Mouse (Mus musculus): ENCODE data around the gene Gm21973. TPM values are rescaled to one million over a fixed set of nuclear protein-coding genes. Genes with fewer than 3 reads are reported as not detected.

The Gm21973 gene
- polyA plus RNA-seq, 1 experiment: not detected

DNA sequence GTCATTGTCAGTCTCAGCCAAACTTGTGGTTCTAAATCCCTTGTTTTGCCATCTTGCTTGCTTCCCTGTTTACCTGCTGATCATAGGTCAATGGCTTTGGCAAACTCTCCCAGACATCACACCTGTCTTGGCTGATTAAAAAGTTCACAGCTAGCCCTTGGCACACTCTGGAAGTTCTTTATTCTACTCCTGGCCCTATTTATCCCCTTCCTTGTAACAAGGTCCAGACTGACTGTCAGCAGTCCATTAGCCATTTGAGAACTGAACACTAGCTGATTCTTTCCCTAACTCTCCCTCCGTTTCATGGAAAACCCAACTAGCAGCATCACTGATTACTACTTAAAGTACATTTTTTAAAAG is 96.6 kb downstream of the Gm21973 start:
- no peak overlapping the region for H3K4me3 ChIP-seq (ENCODE audit: low read depth, low read length)
- WGBS: 36% methylated on average over 1 of the region's 1 CpGs
- no peaks in the 10 kb centered on the region for H3K27me3 ChIP-seq (ENCODE audit: control insufficient read depth, insufficient read depth, low read length)
- no peaks in the 10 kb centered on the region for H3K36me3 ChIP-seq (ENCODE audit: control insufficient read depth, insufficient read depth, low read length)
- H3K4me1 ChIP-seq (ENCODE audit: control insufficient read depth, insufficient read depth, insufficient read length, low read length): no peaks in the 10 kb centered on the region; the same call in 1 of the 2 replicates
- H3K27ac ChIP-seq (ENCODE audit: insufficient read depth, low read depth, low read length): no peak overlapping the region
- no peak for TF ChIP-seq CTCF (IDR thresholded peaks at IDR 0.05; ENCODE audit: extremely low read depth, insufficient read length, insufficient replicate concordance, low read depth, low read length)
- TF ChIP-seq POLR2A (IDR thresholded peaks at IDR 0.05; ENCODE audit: low read depth, low read length): no peak

Other genes starting within 250 kb of the Gm21973 start
- gene Prlr, start 148.1 kb upstream of the Gm21973 start, polyA plus RNA-seq (2012; rRNA removed): 14.1 and 44.0 TPM in 2 replicates
- 0.06 and 0.08 TPM in 2 replicates for gene Agxt2, start 33.2 kb downstream of the Gm21973 start, polyA plus RNA-seq (2012; rRNA removed)
- 0.30 and 0.77 TPM in 2 replicates for gene Dnajc21, start 145.1 kb downstream of the Gm21973 start, polyA plus RNA-seq (2012; rRNA removed)
- gene Brix1, start 160.6 kb downstream of the Gm21973 start, polyA plus RNA-seq (2012; rRNA removed): 0.05 and 0.18 TPM in 2 replicates
- 1.5 and 2.7 TPM in 2 replicates for gene Rad1, start 160.6 kb downstream of the Gm21973 start, polyA plus RNA-seq (2012; rRNA removed)
- not detected in 2 replicates for gene Ttc23l, start 233.3 kb downstream of the Gm21973 start, polyA plus RNA-seq (2012; rRNA removed)

Data from small intestine, adult 2 months (tissue).